Mouse (Mus musculus) G1E (cell line): ENCODE results near the gene Olfr671. TPM values are rescaled to one million over a fixed set of nuclear protein-coding genes. Genes with fewer than 3 reads are reported as not detected.
"Not testable (repeated sequence)": the region's sequence is repeated elsewhere in the genome, so short reads cannot be mapped to it uniquely, and the experiment has no call there.

Experiments
- ATAC-seq: 2 replicates; pipeline ENCODE4 v1.8.0; 2016; ENCODE audit warnings: mild to moderate bottlenecking; ENCODE audit not compliant: insufficient number of reproducible peaks, poor library complexity, low FRiP score, severe bottlenecking; ENCODE audit errors: extremely low read depth
- DNase-seq: peaks from one replicate; pipeline ENCODE4 v3.0.0; 2012; ENCODE audit warnings: low spot score
- H3K27me3 ChIP-seq: 2 replicates; pipeline ENCODE4 v1.6.1; 2012; ENCODE audit warnings: mild to moderate bottlenecking, low read length, inconsistent platforms; ENCODE audit not compliant: insufficient read depth
- H3K36me3 ChIP-seq: replicated peaks from 2 replicates; pipeline ENCODE3; 2012; ENCODE audit warnings: mild to moderate bottlenecking, inconsistent platforms
- H3K4me1 ChIP-seq: 2 replicates; pipeline ENCODE4 v1.6.1; 2012; ENCODE audit warnings: low read depth, low read length, inconsistent platforms, mixed read lengths; ENCODE audit not compliant: insufficient read depth
- H3K4me3 ChIP-seq: 2 replicates; pipeline ENCODE4 v1.5.1; 2012; ENCODE audit warnings: low read depth, mild to moderate bottlenecking, inconsistent platforms, low read length, moderate library complexity, mixed read lengths
- H3K9me3 ChIP-seq: replicated peaks from 2 replicates; pipeline ENCODE4 v1.6.1; 2012; ENCODE audit warnings: inconsistent platforms
- CTCF ChIP-seq: IDR thresholded peaks from 2 replicates; pipeline ENCODE4 v1.5.1; 2012; ENCODE audit warnings: low read depth, low read length, inconsistent platforms, mixed read lengths
- GATA1 ChIP-seq: IDR thresholded peaks from 2 replicates; pipeline ENCODE4 v1.6.1; 2012; ENCODE audit warnings: borderline replicate concordance, low read length, inconsistent platforms, mixed read lengths
- GATA2 ChIP-seq: IDR thresholded peaks from 2 replicates; pipeline ENCODE4 v1.6.1; 2012; ENCODE audit warnings: low read depth, low read length, inconsistent platforms, borderline replicate concordance
- POLR2AphosphoS5 ChIP-seq: IDR thresholded peaks from 2 replicates; pipeline ENCODE4 v1.6.1; 2012; ENCODE audit warnings: low read depth, low read length, inconsistent platforms; ENCODE audit not compliant: insufficient replicate concordance
- TAL1 ChIP-seq: conservative IDR thresholded peaks from 2 replicates; pipeline ENCODE4 v1.6.1; 2012; ENCODE audit warnings: low read depth, low read length, inconsistent platforms, mixed read lengths
- polyA plus RNA-seq: library from polyadenylated mRNA; stranded (reverse); fragments of >175 nt; gene quantifications from 2 replicates; pipeline ENCODE4 v1.2.3, GENCODE M21; 2012
- total RNA-seq, 2 experiments: library from RNA; stranded (forward) in 1 of 2; stranded (reverse) in 1 of 2; fragments of 200-1000 nt in 1 of 2; fragments of >200 nt in 1 of 2; fragmentation: Nextera tagmentation in 1 of 2; gene quantifications; 2 replicates each; pipeline ENCODE4 v1.2.3; 2014 to 2017

Olfr671 gene
- total RNA-seq (2014; fragmentation: Nextera tagmentation) (not detected in 2 replicates), total RNA-seq (2017) (0.22 TPM in 1 of 2 replicates, not detected in the other), polyA plus RNA-seq (not detected in 2 replicates)

DNA sequence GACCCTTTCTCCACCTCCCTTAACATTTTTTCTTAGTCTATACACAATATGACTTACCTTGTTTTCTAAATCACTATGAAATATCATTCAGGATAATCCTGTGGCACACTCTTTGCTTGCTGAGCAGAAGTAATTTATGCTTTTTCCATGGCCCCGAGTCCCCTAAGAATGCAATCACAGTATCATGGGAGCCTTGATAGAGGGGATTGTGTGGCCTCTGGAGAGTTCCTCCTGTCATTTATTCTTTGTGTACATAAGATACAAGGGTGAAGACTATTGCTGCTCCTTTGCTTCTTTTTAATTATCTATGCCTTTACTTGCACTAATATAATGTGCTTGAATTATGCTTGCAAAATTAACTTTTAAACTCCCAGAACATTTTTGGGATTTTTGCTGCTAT is at the start of gene Olfr671:
Gene Olfr671 (minus strand): TSS at position 101 of the 400 bp plus-strand sequence.
- Histone ChIP-seq H3K36me3 (no peaks in the 10 kb centered on the region), H3K4me3 (no peak within 1 kb of the TSS), H3K27me3 (no peaks in the 10 kb centered on the region), H3K4me1 (no peaks in the 10 kb centered on the region), H3K9me3 (no peaks in the 10 kb centered on the region)
- no peak for DNase-seq
- TF ChIP-seq GATA1 (no peak), TAL1 (no peak), POLR2AphosphoS5 (no peak), GATA2 (no peak), CTCF (no peak)
- ATAC-seq = no peak

DNA sequence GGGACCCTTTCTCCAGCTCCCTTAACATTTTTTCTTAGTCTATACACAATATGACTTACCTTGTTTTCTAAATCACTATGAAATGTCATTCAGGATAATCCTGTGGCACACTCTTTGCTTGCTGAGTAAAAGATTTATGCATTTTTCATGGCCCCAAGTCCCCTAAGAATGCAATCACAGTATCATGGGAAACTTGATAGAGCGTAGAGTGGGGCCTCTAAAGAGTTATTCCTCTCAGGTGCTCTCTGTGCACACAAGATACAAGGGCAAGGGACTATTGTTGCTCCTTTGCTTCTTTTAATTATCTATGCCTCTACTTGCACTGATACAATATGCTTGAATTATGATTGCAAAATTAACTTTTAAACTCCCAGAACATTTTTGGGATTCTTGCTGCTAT is 49.4 kb upstream of the Olfr671 start, which contains the start of gene Olfr675:
Gene Olfr675 (minus strand): TSS at position 101 of the 400 bp plus-strand sequence.
- TF ChIP-seq TAL1 (no peak), GATA1 (no peak)

GRCm38 (mm10) chr7:105022530-105022929 is 43.6 kb upstream of the Olfr671 start:
- Histone ChIP-seq H3K36me3 (no peaks in the 10 kb centered on the region), H3K4me1 (no peaks in the 10 kb centered on the region), H3K9me3 (no peaks in the 10 kb centered on the region), H3K4me3 (no peak overlapping the region), H3K27me3 (no peaks in the 10 kb centered on the region)
- no peak for ATAC-seq
- TF ChIP-seq CTCF = no peak
- no peak for DNase-seq

More for the DNA sequence above, 49.4 kb upstream of the Olfr671 start, which contains the start of gene Olfr675:
- Histone ChIP-seq H3K4me1 (no peaks in the 10 kb centered on the region), H3K4me3 (no peak within 1 kb of the TSS), H3K9me3 (no peaks in the 10 kb centered on the region), H3K27me3 (no peaks in the 10 kb centered on the region), H3K36me3 (no peaks in the 10 kb centered on the region)
- no peak for DNase-seq
- ATAC-seq = no peak

DNA sequence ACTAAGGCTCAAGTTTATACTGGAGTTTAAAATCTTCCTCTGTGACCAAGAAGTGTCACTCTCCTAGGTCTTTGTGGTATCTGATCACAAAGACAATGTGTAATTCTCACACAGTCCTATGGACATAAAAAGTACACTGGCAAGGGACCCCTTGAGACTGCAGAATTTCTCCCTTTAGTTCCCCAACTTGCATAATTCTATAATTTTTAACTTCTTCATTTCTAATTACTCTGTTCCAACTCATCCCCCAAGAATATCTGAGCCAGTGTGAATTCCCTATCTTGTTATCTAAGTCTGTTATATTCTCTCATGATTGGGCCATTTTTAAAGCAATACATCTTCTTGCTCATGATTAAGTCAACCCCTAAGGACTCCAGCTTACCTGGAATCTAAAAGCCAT is 23.0 kb upstream of the Olfr671 start, which contains the start of gene Olfr672:
Gene Olfr672 (minus strand): TSS at position 101 of the 400 bp plus-strand sequence.
- Histone ChIP-seq H3K9me3 (no peaks in the 10 kb centered on the region), H3K27me3 (no peaks in the 10 kb centered on the region), H3K36me3 (no peaks in the 10 kb centered on the region), H3K4me1 (no peaks in the 10 kb centered on the region), H3K4me3 (no peak within 1 kb of the TSS)
- DNase-seq = no peak
- TF ChIP-seq GATA2 = no peak
- no peak for TF ChIP-seq POLR2AphosphoS5
- no peak for TF ChIP-seq GATA1
- no peak for TF ChIP-seq TAL1
- no peak for TF ChIP-seq CTCF
- ATAC-seq = no peak

- not testable (repeated sequence) for H3K4me3 ChIP-seq, H3K27me3 ChIP-seq, H3K9me3 ChIP-seq, DNase-seq, H3K36me3 ChIP-seq, H3K4me1 ChIP-seq, ATAC-seq
Measured at GRCm38 (mm10) chr7:104972507-104972906, 6.4 kb downstream of the Olfr671 start.

GRCm38 (mm10) chr7:104962520-104962919 is 16.4 kb downstream of the Olfr671 start, which contains the start of gene Olfr670:
Gene Olfr670 (minus strand): TSS chr7:104962620.
- TF ChIP-seq CTCF = no peak
- TF ChIP-seq GATA2 = no peak
- TF ChIP-seq TAL1 = no peak
- TF ChIP-seq GATA1 = no peak
- no peak for TF ChIP-seq POLR2AphosphoS5
- ATAC-seq = no peak

GRCm38 (mm10) chr7:104950234-104950633 is 28.7 kb downstream of the Olfr671 start:
- H3K4me1 ChIP-seq, H3K27me3 ChIP-seq, H3K36me3 ChIP-seq, DNase-seq, H3K4me3 ChIP-seq, H3K9me3 ChIP-seq: not testable (repeated sequence)
- peak; percentile 54; the same call in 1 of the 2 replicates for ATAC-seq

More at GRCm38 (mm10) chr7:104962520-104962919, 16.4 kb downstream of the Olfr671 start, which contains the start of gene Olfr670:
- Histone ChIP-seq H3K4me1 (no peaks in the 10 kb centered on the region), H3K27me3 (no peaks in the 10 kb centered on the region), H3K9me3 (no peaks in the 10 kb centered on the region), H3K36me3 (no peaks in the 10 kb centered on the region), H3K4me3 (no peak within 1 kb of the TSS)
- DNase-seq = no peak
